Mouse (Mus musculus): ENCODE data around the gene Pcdh18.

GRCm38 (mm10) chr3:49706503-49706902, 50.6 kb downstream of the Pcdh18 start:
- TF ChIP-seq POLR2A (IDR thresholded peaks at IDR 0.05; ENCODE audit: borderline replicate concordance, extremely low read depth, low read depth, low read length) = no peak
- no peak for TF ChIP-seq CTCF (IDR thresholded peaks at IDR 0.05; ENCODE audit: insufficient read depth, low read length)

Measured in lung, adult 2 months (tissue).